ENCODE assay signal across 16 mouse cellular contexts in the genomic region with DNA sequence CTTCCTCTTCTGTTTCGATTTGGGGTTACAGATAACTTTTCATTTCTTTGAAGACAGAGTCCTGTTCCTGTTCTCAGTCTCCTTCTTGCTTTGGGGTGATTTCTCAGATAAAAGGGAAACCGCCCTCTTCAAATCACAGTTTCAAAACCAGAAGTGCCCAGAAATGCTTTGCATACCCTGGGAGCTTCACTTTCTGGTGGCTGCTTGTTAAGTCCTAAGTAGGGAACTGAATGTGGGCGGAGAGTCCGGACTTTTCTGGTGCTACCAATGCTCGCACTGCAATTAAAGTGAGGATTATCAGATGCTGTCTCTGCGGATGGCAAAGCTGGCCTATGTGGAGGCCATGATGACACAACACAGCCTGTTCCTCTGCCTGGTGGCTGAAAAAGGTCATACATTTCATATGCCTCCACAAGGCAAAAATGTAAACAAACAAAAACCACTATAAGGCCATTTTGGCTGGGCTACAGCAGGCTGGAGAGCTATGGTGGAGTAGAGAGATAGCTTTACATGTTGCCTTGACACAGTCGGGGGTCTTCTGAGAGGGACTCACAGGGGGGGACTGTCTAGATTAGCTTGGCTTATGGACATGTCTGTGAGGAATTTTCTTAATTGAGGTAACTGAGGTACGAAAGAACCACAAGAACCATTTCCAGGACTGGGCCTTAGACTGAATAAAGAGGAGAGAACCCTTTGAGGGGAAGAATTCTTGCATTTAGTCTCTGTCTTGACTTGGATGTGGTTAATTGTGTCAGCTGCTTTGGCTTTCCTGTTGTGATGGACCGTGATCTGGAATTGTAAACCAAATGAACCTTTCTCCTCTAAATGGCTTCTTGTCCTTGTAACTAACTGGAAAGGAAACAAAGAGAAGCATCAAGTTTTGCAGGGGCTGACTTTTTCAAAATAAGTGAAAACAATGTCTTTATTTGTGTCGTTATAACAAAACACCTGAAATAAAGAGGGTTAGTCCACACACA. TPM values are rescaled to one million over a fixed set of nuclear protein-coding genes. Genes with fewer than 3 reads are reported as not detected.
DNase-seq lines count a peak whose midpoint lies in the region; ATAC-seq and TF ChIP-seq lines count a peak whose summit lies in the region.
"Had no signal": no experiment of that assay in that cellular context is flagged by ENCODE, and none has a peak within 500 bp of the region (broad histone marks: within the 10 kb centered on the region; RNA-seq: fewer than 3 reads in every experiment).

No protein-coding gene starts in this region.

- in situ Hi-C loops in CH12.LX (cut with MboI; ENCODE audit: low pct_ligation_motif_present, low pct_unique_long_range_greater_than_20kb, low sequenced_read_pairs) (loop anchor here (5.0 kb wide), 1 partner anchor 40 kb away; no protein-coding TSS in a partner anchor), ES-E14 (cut with MboI; ENCODE audit: low sequenced_read_pairs in 2 of 2, unreplicated experiment in 2 of 2) (no loop called here)

- dilution Hi-C loops in CH12.LX (cut with MboI; ENCODE audit: extremely low pct_ligation_motif_present, extremely low pct_unique_long_range_greater_than_20kb, low sequenced_read_pairs) = no loop called here

- H3K9ac ChIP-seq in lung, postnatal 0 days (replicated peaks; ENCODE audit: low read depth) = no peak overlapping the region
- no peak overlapping the region; the same call in 1 of the 2 replicates for H3K9ac ChIP-seq in CH12.LX (ENCODE audit: insufficient read depth, low read depth)
- H3K9ac ChIP-seq in ES-E14 (ENCODE audit: insufficient read depth, low read depth, low read length, poor library complexity, severe bottlenecking) = peak overlapping the region; percentile 69
- H3K9ac ChIP-seq: liver, embryonic 13.5 days had no signal

- no peaks in the 10 kb centered on the region for H3K79me2 ChIP-seq in CH12.LX (replicated peaks; ENCODE audit: control insufficient read depth, extremely low read depth, insufficient read depth, poor library complexity, severe bottlenecking)

- no peak for TF ChIP-seq RAD21 in CH12.LX (IDR thresholded peaks at IDR 0.05; ENCODE audit: low read depth, low read length)

- no peak overlapping the region for H3K27ac ChIP-seq in lung, postnatal 0 days (ENCODE audit: low read length)
- H3K27ac ChIP-seq in CH12.LX (ENCODE audit: insufficient read depth, low read depth) (no peak overlapping the region; the same call in 1 of the 2 replicates), ES-E14 (ENCODE audit: insufficient read depth, low read depth, low read length, poor library complexity, severe bottlenecking) (peak overlapping the region; percentile 98)
- H3K27ac ChIP-seq: limb, embryonic 10.5 days; liver, embryonic 13.5 days had no signal

- no peaks in the 10 kb centered on the region for H3K4me1 ChIP-seq in lung, postnatal 0 days (ENCODE audit: insufficient read depth, low read depth, low read length)
- H3K4me1 ChIP-seq in CH12.LX (ENCODE audit: control insufficient read depth in 1 of 2, insufficient read depth in 2 of 2) = peaks cover 24 to 47% of the 10 kb centered on the region in 2 experiments
- peaks cover 22 to 33% of the 10 kb centered on the region in 2 experiments for H3K4me1 ChIP-seq in ES-E14 (ENCODE audit: control insufficient read depth in 2 of 2, insufficient read depth in 2 of 2, low read length in 2 of 2, poor library complexity in 1 of 2)
- H3K4me1 ChIP-seq: liver, embryonic 13.5 days had no signal

- H3K4me3 ChIP-seq in lung, postnatal 0 days (ENCODE audit: low read depth, low read length) = no peak overlapping the region
- H3K4me3 ChIP-seq in CH12.LX (replicated peaks in 1 of 3; ENCODE audit: low read depth in 2 of 3, low read length in 2 of 3, poor library complexity in 1 of 3) (no peak overlapping the region), ES-E14 (ENCODE audit: insufficient read depth in 1 of 2, low read depth in 1 of 2, low read length in 2 of 2, poor library complexity in 1 of 2, severe bottlenecking in 1 of 2) (peak overlapping the region in 1 of 2 experiments; percentile 27; a peak in 2 of 4 replicates)
- H3K4me3 ChIP-seq: limb, embryonic 10.5 days; liver, embryonic 13.5 days had no signal

- WGBS in lung, postnatal 0 days = 74% methylated on average over 10 of the region's 10 CpGs

- no peak for ATAC-seq in lung, postnatal 0 days
- 0 out of 2 replicates have a peak, but pooled peaks have one; percentile 20 for ATAC-seq in megakaryocyte progenitor cell, adult 5-6 weeks (replicated peaks; ENCODE audit: poor library complexity)
- ATAC-seq: forebrain, embryonic 16.5 days had no signal

- no peaks in the 10 kb centered on the region for H3K27me3 ChIP-seq in lung, postnatal 0 days (replicated peaks; ENCODE audit: insufficient read depth, low read length)
- H3K27me3 ChIP-seq in CH12.LX (replicated peaks) = peaks cover 7% of the 10 kb centered on the region

- no peaks in the 10 kb centered on the region for H3K9me3 ChIP-seq in lung, postnatal 0 days (ENCODE audit: low read length)
- H3K9me3 ChIP-seq in CH12.LX (replicated peaks; ENCODE audit: low read length) (no peaks in the 10 kb centered on the region), ES-E14 (ENCODE audit: control insufficient read depth, insufficient read depth, low read depth, low read length) (no peaks in the 10 kb centered on the region)
- H3K9me3 ChIP-seq: limb, embryonic 10.5 days; liver, embryonic 13.5 days had no signal

- no peak for TF ChIP-seq POLR2A in CH12.LX (IDR thresholded peaks at IDR 0.05; ENCODE audit: low read depth, low read length)

- peak; percentile 15 for DNase-seq in lung, postnatal 0 days (ENCODE audit: low spot score)
- no peak for DNase-seq in lung, postnatal 10 days
- peak; percentile 86 for DNase-seq in CH12.LX (ENCODE audit: extremely low read depth)
- peak; percentile 62 for DNase-seq in ES-E14 (ENCODE audit: low read depth, low spot score)
- no peak for DNase-seq in kidney, adult 9 months
- DNase-seq in adrenal gland, postnatal 36 days = no peak
- DNase-seq: adrenal gland, postnatal 25 days; cerebellum, postnatal 10 days; gastrocnemius, postnatal 10 days; heart, postnatal 36 days; kidney, adult 8-10 months; liver, embryonic 13.5 days had no signal

- H3K4me2 ChIP-seq in lung, postnatal 0 days (replicated peaks; ENCODE audit: low read depth, low read length) = no peak overlapping the region
- peak overlapping the region; percentile 79 for H3K4me2 ChIP-seq in CH12.LX (ENCODE audit: insufficient read depth, low read depth, poor library complexity, severe bottlenecking)
- H3K4me2 ChIP-seq: heart, embryonic 11.5 days; liver, embryonic 13.5 days had no signal

- TF ChIP-seq CTCF in lung, postnatal 0 days (IDR thresholded peaks at IDR 0.05) = no peak
- no peak for TF ChIP-seq CTCF in CH12.LX (conservative IDR thresholded peaks at IDR 0.05 in 1 of 2, IDR thresholded peaks at IDR 0.05 in 1 of 2; ENCODE audit: low read depth in 2 of 2, low read length in 2 of 2)

- TF ChIP-seq EP300 in lung, postnatal 0 days (IDR thresholded peaks at IDR 0.05) = no peak
- peak; percentile 60 for TF ChIP-seq EP300 in CH12.LX (IDR thresholded peaks at IDR 0.05; ENCODE audit: low read length)

- no peaks in the 10 kb centered on the region for H3K36me3 ChIP-seq in lung, postnatal 0 days (ENCODE audit: insufficient read depth, low read length)
- no peaks in the 10 kb centered on the region for H3K36me3 ChIP-seq in CH12.LX (replicated peaks in 1 of 2; ENCODE audit: control insufficient read depth in 1 of 2, insufficient read depth in 1 of 2, low read length in 1 of 2)
- no peaks in the 10 kb centered on the region for H3K36me3 ChIP-seq in ES-E14 (ENCODE audit: control insufficient read depth, insufficient read depth, low read length, poor library complexity, severe bottlenecking)
- H3K36me3 ChIP-seq: limb, embryonic 10.5 days; liver, embryonic 13.5 days had no signal

TF ChIP-seq in CH12.LX, 34 proteins besides CTCF, POLR2A, EP300 and RAD21 (continues in another document):
- TF ChIP-seq UBTF (IDR thresholded peaks at IDR 0.05; ENCODE audit: low read depth, low read length) (no peak), IRF4 (IDR thresholded peaks at IDR 0.05; ENCODE audit: low read depth, low read length) (peak; percentile 89), MEF2A (IDR thresholded peaks at IDR 0.05; ENCODE audit: borderline replicate concordance, low read depth, low read length) (peak; percentile 70; the same call in 1 of the 2 replicates), NELFE (IDR thresholded peaks at IDR 0.05; ENCODE audit: low read depth, low read length) (no peak), KAT2A (IDR thresholded peaks at IDR 0.05; ENCODE audit: insufficient replicate concordance, low read length) (no peak), RCOR1 (conservative IDR thresholded peaks at IDR 0.05; ENCODE audit: low read depth, low read length) (peak; percentile 74; the same call in 1 of the 2 replicates), BHLHE40 (IDR thresholded peaks at IDR 0.05; ENCODE audit: low read depth, low read length) (peak; percentile 79)

TF ChIP-seq in ES-E14, 5 proteins besides CTCF, POLR2A, EP300 and RAD21:
- TF ChIP-seq HCFC1 (IDR thresholded peaks at IDR 0.05; ENCODE audit: borderline replicate concordance, insufficient read depth, low read length) (no peak), MAFK (IDR thresholded peaks at IDR 0.05; ENCODE audit: insufficient read depth, low read depth, low read length) (no peak), ZNF384 (IDR thresholded peaks at IDR 0.05; ENCODE audit: low read depth, low read length) (no peak), CHD2 (IDR thresholded peaks at IDR 0.05; ENCODE audit: low read depth, low read length) (no peak), ZC3H11A (IDR thresholded peaks at IDR 0.05; ENCODE audit: borderline replicate concordance, low read depth, low read length) (no peak)

RNA-seq across cellular contexts. Expression of a gene that starts 38.9 kb away (rescaled TPM):
- 1.4 and 2.3 TPM in 2 replicates for polyA plus RNA-seq in lung, postnatal 0 days (2015; fragmentation: Nextera tagmentation; extraction: Ambion mirVana)
- total RNA-seq in CH12.LX (2012; rRNA removed) (not detected in 2 replicates), CH12.LX (2014; rRNA removed) (not detected in 2 replicates), ES-E14 (2012; rRNA removed) (17.5 and 38.7 TPM in 2 replicates)
- polyA plus RNA-seq in CH12.LX (2012; ENCODE audit: insufficient read length, low read depth) = not detected in 2 replicates
- not detected in 2 replicates for total RNA-seq in megakaryocyte progenitor cell, adult 5-6 weeks (2015)
- not detected in 2 replicates for total RNA-seq in megakaryocyte progenitor cell, adult 5-6 weeks (2017)
- total RNA-seq in adrenal gland, postnatal 36 days (2021) = under 1 TPM; 0.69 to 0.83 TPM
- polyA plus RNA-seq: heart, embryonic 11.5 days; liver, embryonic 13.5 days had no signal

RNA-seq across cellular contexts. Expression of a gene that starts 44.0 kb away (rescaled TPM):
- 5.9 and 6.0 TPM in 2 replicates for polyA plus RNA-seq in lung, postnatal 0 days (2015; fragmentation: Nextera tagmentation; extraction: Ambion mirVana)
- total RNA-seq in CH12.LX (2012; rRNA removed) (10.1 and 11.5 TPM in 2 replicates), CH12.LX (2014; rRNA removed) (8.3 and 9.7 TPM in 2 replicates), ES-E14 (2012; rRNA removed) (73.1 and 98.4 TPM in 2 replicates)
- polyA plus RNA-seq in CH12.LX (2012; ENCODE audit: insufficient read length, low read depth) = 31.0 and 39.9 TPM in 2 replicates
- 48.5 and 52.7 TPM in 2 replicates for total RNA-seq in megakaryocyte progenitor cell, adult 5-6 weeks (2015)
- 13.5 and 16.6 TPM in 2 replicates for total RNA-seq in megakaryocyte progenitor cell, adult 5-6 weeks (2017)
- 10 to 100 TPM; 40.1 to 46.7 TPM for total RNA-seq in adrenal gland, postnatal 36 days (2021)

Comparison
In these comparisons a context has a peak if more than half of its experiments do, and no peak if none do; other contexts are left out.
1. DNase-seq: peak in lung, postnatal 0 days (single experiment), CH12.LX (single experiment) and ES-E14 (single experiment); none in lung, postnatal 10 days (single experiment), kidney, adult 9 months (single experiment) and adrenal gland, postnatal 36 days (0 of 2).
2. RNA of a gene that starts 38.9 kb away (total RNA-seq): 17.5 to 38.7 TPM in ES-E14; 0.69 to 0.83 TPM in adrenal gland, postnatal 36 days, not detected in CH12.LX and not detected in megakaryocyte progenitor cell, adult 5-6 weeks; every median in the first group is over 10 times any median in the second.